11 mouse cellular contexts compared by ENCODE assay signal in the genomic region with DNA sequence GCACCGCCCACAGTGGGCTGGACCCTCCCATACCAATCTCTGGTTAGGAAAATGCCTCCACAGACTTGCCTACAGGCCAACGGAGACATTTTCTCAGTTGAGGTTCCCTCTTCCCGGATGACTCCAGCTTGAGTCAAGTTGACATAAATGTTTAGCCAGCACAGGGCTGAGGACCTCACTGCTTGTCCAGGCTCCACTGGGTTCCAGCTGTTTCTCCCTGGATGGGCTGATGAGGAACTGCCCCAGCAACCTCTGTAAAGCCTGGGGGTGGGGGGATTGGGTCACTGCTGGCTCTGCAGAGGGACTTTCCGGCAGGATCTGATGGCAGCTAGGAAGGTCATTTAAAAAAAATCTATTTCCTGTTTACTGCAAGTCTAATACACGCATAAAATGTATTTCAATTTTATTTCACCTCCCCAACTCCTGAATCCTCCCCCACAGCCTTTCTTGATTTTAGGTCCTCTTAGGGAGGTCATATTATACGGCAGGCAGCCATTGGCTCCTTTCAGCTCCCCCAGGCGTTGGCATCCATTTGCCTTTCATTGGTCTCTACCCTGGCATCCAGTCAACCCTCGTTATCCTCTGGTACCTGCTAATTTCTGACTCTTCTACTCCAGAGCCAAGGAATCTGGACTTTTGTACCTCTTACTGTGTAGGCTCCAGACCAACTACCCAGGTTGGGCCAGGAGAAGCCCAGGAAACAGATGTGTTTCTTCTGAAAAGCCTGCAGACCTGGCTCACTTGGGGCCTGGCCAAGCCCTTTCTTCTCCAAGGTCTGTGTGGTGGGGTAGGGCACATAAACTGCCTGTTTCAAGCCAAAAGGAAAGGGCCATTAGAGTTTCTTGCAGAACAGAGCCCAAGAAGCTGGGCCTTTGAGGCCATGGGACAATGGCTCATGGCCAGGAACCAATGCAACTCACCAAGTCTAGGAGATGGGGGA. TPM values are rescaled to one million over a fixed set of nuclear protein-coding genes. Genes with fewer than 3 reads are reported as not detected.
DNase-seq lines count a peak whose midpoint lies in the region; ATAC-seq and TF ChIP-seq lines count a peak whose summit lies in the region.
"Had no signal": no experiment of that assay in that cellular context is flagged by ENCODE, and none has a peak within 500 bp of the region (broad histone marks: within the 10 kb centered on the region; RNA-seq: fewer than 3 reads in every experiment).

No protein-coding gene starts in this region.

- no peaks in the 10 kb centered on the region for H3K27me3 ChIP-seq in lung, embryonic 14.5 days (ENCODE audit: insufficient read depth, low read length)
- H3K27me3 ChIP-seq in stomach, embryonic 15.5 days (replicated peaks) = no peaks in the 10 kb centered on the region
- H3K27me3 ChIP-seq: hindbrain, embryonic 15.5 days had no signal

- peak; percentile 66 for DNase-seq in adrenal gland, adult 2 months
- no peak for DNase-seq in adrenal gland, adult 8-10 months
- no peak for DNase-seq in lung, embryonic 14.5 days
- DNase-seq in lung, adult 18-20 months = no peak
- DNase-seq in kidney, adult 9 months = peak; percentile 95

- H3K4me2 ChIP-seq in lung, embryonic 14.5 days = no peak overlapping the region
- H3K4me2 ChIP-seq in stomach, embryonic 15.5 days = no peak overlapping the region
- H3K4me2 ChIP-seq: hindbrain, embryonic 15.5 days had no signal

- peaks cover 9% of the 10 kb centered on the region; the same call in 1 of the 2 replicates for H3K4me1 ChIP-seq in lung, embryonic 14.5 days (ENCODE audit: insufficient read depth)
- peaks cover 15% of the 10 kb centered on the region; the same call in 1 of the 2 replicates for H3K4me1 ChIP-seq in stomach, embryonic 15.5 days

- no peak overlapping the region for H3K4me3 ChIP-seq in lung, embryonic 14.5 days (ENCODE audit: low read depth, low read length)
- H3K4me3 ChIP-seq in stomach, embryonic 15.5 days (replicated peaks) = no peak overlapping the region
- H3K4me3 ChIP-seq: erythroblast, embryonic 14.5 days; hindbrain, embryonic 15.5 days; midbrain, embryonic 10.5 days had no signal

- no peaks in the 10 kb centered on the region for H3K9me3 ChIP-seq in lung, embryonic 14.5 days (ENCODE audit: low read depth, low read length)
- H3K9me3 ChIP-seq in stomach, embryonic 15.5 days = no peaks in the 10 kb centered on the region
- H3K9me3 ChIP-seq: hindbrain, embryonic 15.5 days; midbrain, embryonic 10.5 days had no signal

- WGBS in lung, embryonic 14.5 days = 72% methylated on average over 8 of the region's 8 CpGs
- 70% methylated on average over 8 of the region's 8 CpGs for WGBS in stomach, embryonic 15.5 days

- H3K36me3 ChIP-seq in lung, embryonic 14.5 days (ENCODE audit: insufficient read depth) = 0 out of 2 replicates have a peak, but pooled peaks cover under 1% of the 10 kb centered on the region
- no peaks in the 10 kb centered on the region; the same call in 1 of the 2 replicates for H3K36me3 ChIP-seq in stomach, embryonic 15.5 days

- peak overlapping the region; percentile 42; the same call in 1 of the 2 replicates for H3K27ac ChIP-seq in lung, embryonic 14.5 days (ENCODE audit: low read depth)
- peak overlapping the region; percentile 63 for H3K27ac ChIP-seq in stomach, embryonic 15.5 days
- H3K27ac ChIP-seq: hindbrain, embryonic 15.5 days; midbrain, embryonic 10.5 days had no signal

- ATAC-seq in lung, embryonic 14.5 days (ENCODE audit: insufficient read depth) = no peak
- no peak for ATAC-seq in stomach, embryonic 15.5 days (ENCODE audit: insufficient read depth, low FRiP score, low read depth)
- no peak for ATAC-seq in activated CD4-positive, CD25-positive, alpha-beta regulatory T cell, adult 4 months
- ATAC-seq in frontal cortex, adult (ENCODE audit: low TSS enrichment) = no peak

- no peak overlapping the region for H3K9ac ChIP-seq in lung, embryonic 14.5 days
- H3K9ac ChIP-seq in stomach, embryonic 15.5 days = no peak overlapping the region
- H3K9ac ChIP-seq: hindbrain, embryonic 15.5 days had no signal

- no peak for TF ChIP-seq CTCF in lung, embryonic 14.5 days (IDR thresholded peaks at IDR 0.05; ENCODE audit: low read depth)

RNA-seq across cellular contexts. Expression of gene A4galt, which starts 42.4 kb away (rescaled TPM):
- 10 to 100 TPM in 1 of 2 experiments, 1 to 10 TPM in 1; 8.3 to 14.2 TPM for total RNA-seq in adrenal gland, adult 2 months (2021)
- 8.8 and 22.2 TPM in 2 replicates for polyA plus RNA-seq in adrenal gland, adult 2 months (2012; rRNA removed)
- 10 to 100 TPM in 3 of 4 experiments, 1 to 10 TPM in 1; 8.1 to 18.4 (median 12.7) TPM for total RNA-seq in adrenal gland, adult 8-10 months (2022)
- polyA plus RNA-seq in lung, embryonic 14.5 days (2014; fragmentation: Nextera tagmentation; extraction: Ambion mirVana) = 2.4 TPM in 2 replicates
- 9.2 and 9.4 TPM in 2 replicates for polyA plus RNA-seq in stomach, embryonic 15.5 days (2015; fragmentation: Nextera tagmentation; extraction: Ambion mirVana)
- polyA plus RNA-seq in activated CD4-positive, CD25-positive, alpha-beta regulatory T cell, adult 4 months (2017; shearing (Covaris generic)) = not detected
- polyA plus RNA-seq: erythroblast, embryonic 14.5 days had no signal

RNA-seq across cellular contexts. Expression of gene Arfgap3, which starts 56.1 kb away (rescaled TPM):
- total RNA-seq in adrenal gland, adult 2 months (2021) = 10 to 100 TPM; 23.6 to 32.4 TPM
- 13.0 and 14.7 TPM in 2 replicates for polyA plus RNA-seq in adrenal gland, adult 2 months (2012; rRNA removed)
- total RNA-seq in adrenal gland, adult 8-10 months (2022) = 10 to 100 TPM; 28.9 to 47.7 (median 40.1) TPM
- polyA plus RNA-seq in lung, embryonic 14.5 days (2014; fragmentation: Nextera tagmentation; extraction: Ambion mirVana) = 37.7 and 41.3 TPM in 2 replicates
- 63.0 and 72.4 TPM in 2 replicates for polyA plus RNA-seq in stomach, embryonic 15.5 days (2015; fragmentation: Nextera tagmentation; extraction: Ambion mirVana)
- polyA plus RNA-seq in activated CD4-positive, CD25-positive, alpha-beta regulatory T cell, adult 4 months (2017; shearing (Covaris generic)) = 10 to 100 TPM; 11.3 to 13.7 TPM

Comparison
In these comparisons a context has a peak if more than half of its experiments do, and no peak if none do; other contexts are left out.
1. DNase-seq: peak in adrenal gland, adult 2 months (single experiment) and kidney, adult 9 months (single experiment); none in adrenal gland, adult 8-10 months (single experiment), lung, embryonic 14.5 days (single experiment) and lung, adult 18-20 months (0 of 2).